Mouse (Mus musculus) testis, adult 2 months (tissue): ENCODE measurements around the gene Igflr1. TPM values are rescaled to one million over a fixed set of nuclear protein-coding genes. Genes with fewer than 3 reads are reported as not detected.

Experiments
- H3K27ac ChIP-seq: fragments of 200-500 bp; 2 replicates; pipeline ENCODE4 v1.5.1; 2012; ENCODE audit warnings: low read depth, low read length; ENCODE audit not compliant: control insufficient read depth, insufficient read depth
- H3K27me3 ChIP-seq: fragments of 200-500 bp; 2 replicates; pipeline ENCODE4 v1.6.1; 2012; ENCODE audit warnings: mild to moderate bottlenecking, low read length, moderate library complexity; ENCODE audit not compliant: control insufficient read depth, insufficient read depth
- H3K36me3 ChIP-seq: fragments of 200-500 bp; 2 replicates; pipeline ENCODE4 v1.6.1; 2012; ENCODE audit warnings: mild to moderate bottlenecking, low read length; ENCODE audit not compliant: control insufficient read depth, insufficient read depth
- H3K4me1 ChIP-seq: fragments of 200-500 bp; 2 replicates; pipeline ENCODE4 v1.6.1; 2012; ENCODE audit warnings: low read length; ENCODE audit not compliant: control insufficient read depth, insufficient read depth
- H3K4me3 ChIP-seq: fragments of 200-500 bp; 2 replicates; pipeline ENCODE4 v1.5.1; 2012; ENCODE audit warnings: low read depth, mild to moderate bottlenecking, low read length, moderate library complexity, mixed read lengths; ENCODE audit not compliant: control insufficient read depth
- CTCF ChIP-seq: fragments of 200-500 bp; IDR thresholded peaks from 2 replicates; pipeline ENCODE4 v1.5.1; 2012; ENCODE audit warnings: low read depth, mild to moderate bottlenecking, inconsistent platforms, low read length, moderate library complexity; ENCODE audit not compliant: control insufficient read depth, insufficient read depth, insufficient replicate concordance
- POLR2A ChIP-seq: fragments of 200-500 bp; IDR thresholded peaks from 2 replicates; pipeline ENCODE4 v1.6.1; 2012; ENCODE audit warnings: low read depth, mild to moderate bottlenecking, inconsistent platforms, low read length, moderate library complexity; ENCODE audit not compliant: control insufficient read depth
- polyA plus RNA-seq: library from polyadenylated mRNA; depleted of rRNA; stranded (reverse); fragments of >200 nt; gene quantifications from 2 replicates; pipeline ENCODE4 v1.2.3, GENCODE M21; 2012

Igflr1 gene
- polyA plus RNA-seq, 1 experiment: 0.80 TPM

DNA sequence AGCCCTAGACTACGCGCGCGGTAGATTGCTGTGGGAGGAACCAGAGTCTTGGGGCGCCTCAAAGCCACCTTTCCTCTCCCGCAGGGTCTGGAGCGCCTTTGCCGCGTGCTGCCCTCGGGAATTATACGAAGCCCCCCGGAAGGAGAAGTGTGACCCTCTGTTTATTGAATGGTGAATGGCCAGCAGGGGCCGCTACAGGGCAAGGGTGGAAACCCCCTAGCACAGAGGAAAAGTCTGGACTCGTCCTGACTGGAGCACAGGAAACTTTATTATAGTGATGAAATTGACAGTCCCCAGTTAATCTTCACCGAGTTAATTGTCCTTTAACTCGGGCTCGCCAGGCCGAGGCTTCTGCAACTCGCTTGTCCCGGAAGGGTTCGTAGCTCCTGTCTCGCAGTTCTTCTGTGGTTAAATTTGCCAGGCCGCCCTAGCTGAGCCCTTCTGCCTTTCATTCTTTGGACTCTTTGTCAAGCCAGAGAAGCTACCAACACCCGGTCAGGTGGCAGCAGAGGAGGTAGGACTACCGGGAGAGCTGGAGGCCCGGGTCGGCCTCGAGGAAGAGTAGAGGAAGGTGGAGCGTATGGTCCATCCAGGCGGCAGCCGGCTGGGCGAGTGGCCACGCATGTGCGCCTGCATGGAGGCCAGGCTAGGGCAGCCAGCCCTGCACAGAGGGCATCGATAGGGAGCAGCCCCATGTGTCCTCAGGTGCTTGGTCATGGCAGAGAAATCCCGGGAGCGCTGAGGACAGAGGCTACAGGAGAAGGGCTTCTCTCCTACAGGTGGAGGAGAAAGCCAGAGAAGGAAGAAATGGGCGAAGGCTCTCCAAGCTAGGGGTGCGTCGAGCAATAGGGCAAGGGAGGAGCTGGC is 24.4 kb downstream of the Igflr1 start:
- H3K27ac ChIP-seq: peak overlapping the region; percentile 52

GRCm38 (mm10) chr7:30590927-30591604 is 25.8 kb downstream of the Igflr1 start:
- Histone ChIP-seq H3K4me1 (peaks cover 35% of the 10 kb centered on the region), H3K27me3 (no peaks in the 10 kb centered on the region), H3K4me3 (peak overlapping the region; percentile 88), H3K27ac (peak overlapping the region; percentile 10; the same call in 1 of the 2 replicates), H3K36me3 (no peaks in the 10 kb centered on the region; the same call in 1 of the 2 replicates)
- TF ChIP-seq CTCF (no peak), POLR2A (no peak)

More for the DNA sequence above, 24.4 kb downstream of the Igflr1 start:
- TF ChIP-seq POLR2A: no peak; the same call in 1 of the 2 replicates
- peak; percentile 68 for TF ChIP-seq CTCF
- Histone ChIP-seq H3K27me3 (no peaks in the 10 kb centered on the region), H3K36me3 (no peaks in the 10 kb centered on the region; the same call in 1 of the 2 replicates), H3K4me1 (peaks cover 31% of the 10 kb centered on the region), H3K4me3 (peak overlapping the region; percentile 88)

GRCm38 (mm10) chr7:30591605-30591951 is 26.4 kb downstream of the Igflr1 start:
- Histone ChIP-seq H3K4me1 (peaks cover 33% of the 10 kb centered on the region), H3K4me3 (peak overlapping the region; percentile 88), H3K27ac (peak overlapping the region; percentile 10; the same call in 1 of the 2 replicates), H3K27me3 (no peaks in the 10 kb centered on the region), H3K36me3 (no peaks in the 10 kb centered on the region; the same call in 1 of the 2 replicates)
- TF ChIP-seq POLR2A (no peak), CTCF (no peak)

DNA sequence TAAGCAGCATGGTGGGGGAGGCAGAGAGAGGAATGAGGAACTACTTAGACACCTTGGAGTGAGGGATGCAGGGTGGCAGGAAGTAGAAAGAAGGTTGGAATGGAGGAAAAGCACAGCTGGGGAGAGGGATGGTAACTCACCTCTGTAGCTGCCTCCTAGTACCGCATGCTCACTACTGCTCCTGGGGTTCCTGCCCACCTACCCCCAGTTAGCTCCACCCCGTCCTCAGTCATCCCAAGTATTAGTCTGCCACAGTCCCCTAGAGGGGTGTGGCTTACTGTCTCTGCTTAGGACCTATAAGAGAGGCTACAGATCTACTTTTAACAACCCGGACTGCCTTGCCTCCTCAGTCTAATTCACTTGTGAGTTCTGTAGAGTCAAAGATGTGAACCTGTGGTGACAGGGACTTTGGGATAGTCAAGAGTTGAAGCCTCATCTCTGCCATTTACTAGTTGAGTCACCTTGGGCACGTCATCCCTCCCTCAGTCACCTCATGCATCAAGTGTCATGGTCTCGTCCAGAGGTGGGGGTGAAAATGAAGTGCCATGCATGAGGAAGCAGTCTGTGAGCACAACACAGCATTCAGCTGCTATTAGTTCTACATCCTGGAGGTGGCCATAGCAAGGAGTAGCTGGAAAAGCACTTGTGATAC is 27.7 kb downstream of the Igflr1 start:
- Histone ChIP-seq H3K27me3 (no peaks in the 10 kb centered on the region), H3K27ac (peak overlapping the region; percentile 19; the same call in 1 of the 2 replicates), H3K4me1 (peaks cover 27% of the 10 kb centered on the region), H3K36me3 (no peaks in the 10 kb centered on the region; the same call in none of the 2 replicates), H3K4me3 (peak overlapping the region; percentile 77)
- TF ChIP-seq CTCF (no peak), POLR2A (no peak)

DNA sequence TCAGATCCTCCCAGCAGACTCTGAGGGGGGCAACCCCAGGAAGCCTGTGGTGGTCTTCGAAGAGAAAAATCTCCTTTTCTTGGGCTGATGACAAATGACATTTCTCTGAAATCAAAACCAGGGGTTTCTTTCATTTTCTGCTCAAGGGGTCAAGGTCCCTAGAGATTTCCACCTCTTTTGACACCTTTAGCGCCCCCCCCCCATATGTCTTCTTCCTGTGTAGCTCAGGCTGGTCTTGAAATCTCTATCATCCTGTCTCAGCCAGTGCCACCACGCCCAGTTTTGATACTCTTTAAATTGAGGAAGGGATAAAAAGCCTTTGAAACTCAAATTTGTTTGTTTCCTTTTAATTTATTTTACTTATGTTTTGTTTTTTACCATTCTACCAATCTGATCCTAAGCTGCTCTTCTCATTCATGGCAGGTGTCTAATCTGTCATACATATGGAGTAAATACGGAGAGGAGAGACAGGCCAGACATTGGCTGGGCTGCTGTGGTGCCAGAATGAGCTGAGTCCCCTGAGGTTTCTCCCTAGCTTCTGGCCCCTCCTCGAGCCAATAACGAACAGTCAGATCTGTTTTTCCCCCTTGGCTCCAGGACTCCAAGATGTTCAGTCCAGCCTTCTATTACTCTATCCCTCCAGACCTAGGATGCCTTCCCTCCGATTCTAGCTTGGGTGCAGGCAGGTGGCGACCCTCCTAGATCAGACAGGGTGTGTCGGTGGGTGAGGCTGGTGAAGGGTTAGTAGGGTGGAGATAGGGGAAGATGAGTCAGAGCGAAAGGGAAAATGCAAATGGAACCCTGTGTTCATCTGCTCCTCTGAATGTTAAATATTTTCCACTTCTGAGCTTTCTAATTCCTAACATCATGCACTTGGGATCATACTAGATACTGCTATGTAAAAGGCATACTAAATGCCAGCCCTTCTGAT is 28.6 kb downstream of the Igflr1 start:
- no peaks in the 10 kb centered on the region for H3K27me3 ChIP-seq
- H3K4me3 ChIP-seq: peak overlapping the region; percentile 77
- peaks cover 25% of the 10 kb centered on the region for H3K4me1 ChIP-seq
- no peak for TF ChIP-seq CTCF
- TF ChIP-seq POLR2A: no peak
- peaks cover 2% of the 10 kb centered on the region for H3K36me3 ChIP-seq
- no peak overlapping the region for H3K27ac ChIP-seq

DNA sequence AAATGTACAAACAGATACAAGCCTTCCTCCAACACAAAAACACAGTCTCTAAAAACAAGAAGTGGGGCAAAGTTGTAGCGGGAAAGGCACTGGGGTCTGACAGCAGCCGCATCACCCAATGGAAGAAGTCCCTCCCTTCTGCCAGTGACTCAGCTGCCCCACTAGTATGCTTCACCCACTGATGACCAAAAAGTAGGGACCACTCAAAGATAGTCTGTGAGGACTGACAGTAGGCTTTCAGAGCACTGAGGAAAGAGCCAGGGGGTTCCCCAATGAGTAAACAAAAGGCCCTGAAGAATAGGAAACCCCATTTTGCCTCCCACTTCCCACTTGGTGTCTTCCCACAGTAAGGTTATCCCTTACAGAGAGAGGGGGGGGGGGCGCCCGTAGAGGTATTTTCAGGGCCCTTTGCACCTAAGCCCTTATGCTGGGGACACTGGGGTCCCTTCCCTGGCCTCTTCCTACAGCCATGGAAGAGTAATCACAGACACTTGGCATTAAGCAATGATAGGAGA is 29.3 kb downstream of the Igflr1 start:
- Histone ChIP-seq H3K4me1 (peaks cover 27% of the 10 kb centered on the region), H3K27ac (no peak overlapping the region), H3K4me3 (peak overlapping the region; percentile 62), H3K27me3 (no peaks in the 10 kb centered on the region), H3K36me3 (peaks cover 2% of the 10 kb centered on the region)
- no peak for TF ChIP-seq POLR2A
- no peak for TF ChIP-seq CTCF
